Mouse (Mus musculus): ENCODE results near the gene 2900011O08Rik. TPM values are rescaled to one million over a fixed set of nuclear protein-coding genes. Genes with fewer than 3 reads are reported as not detected.

Gene 2900011O08Rik
- polyA plus RNA-seq, 1 experiment from 2014 or later, result 22.4 TPM

DNA sequence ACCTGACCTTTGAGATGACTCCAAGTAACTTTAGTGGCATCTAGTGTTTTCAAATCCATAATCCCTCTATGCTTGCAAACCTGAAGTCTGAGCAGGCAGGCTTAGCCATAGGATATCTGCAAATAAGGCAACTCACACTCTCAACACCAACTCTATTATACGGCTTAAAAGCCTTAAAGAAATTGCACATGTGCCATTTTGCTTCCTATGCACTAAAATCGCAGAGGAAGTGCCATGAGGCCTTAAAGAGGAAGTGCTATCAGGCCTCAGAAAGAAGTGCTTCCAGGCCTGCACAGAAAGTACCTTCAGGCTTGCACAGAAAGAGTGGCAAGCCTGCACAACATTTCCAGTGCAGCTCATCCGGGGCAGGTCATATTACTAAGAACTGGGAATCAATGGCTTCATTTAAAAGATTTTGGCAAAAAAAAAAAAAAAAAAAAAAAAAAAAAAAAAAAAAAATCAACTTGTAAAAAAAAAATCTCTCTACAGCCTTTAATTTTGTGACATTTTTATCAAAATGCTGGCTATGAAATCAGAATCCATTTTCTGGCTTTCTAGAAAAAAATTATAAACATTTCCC is 123.3 kb downstream of the 2900011O08Rik start:
- no peaks in the 10 kb centered on the region for H3K4me1 ChIP-seq (replicated peaks)
- DNase-seq (ENCODE audit: low spot score), result no peak
- 87% methylated on average over 3 of the region's 3 CpGs for WGBS

GRCm38 (mm10) chr16:14110922-14111321 is 124.5 kb downstream of the 2900011O08Rik start:
- Histone ChIP-seq H3K4me1 (replicated peaks) (no peaks in the 10 kb centered on the region), H3K36me3 (peaks cover 76% of the 10 kb centered on the region), H3K27ac (no peak overlapping the region), H3K9me3 (no peaks in the 10 kb centered on the region), H3K27me3 (ENCODE audit: insufficient read depth, poor library complexity, severe bottlenecking) (no peaks in the 10 kb centered on the region), H3K4me3 (no peak overlapping the region)
- no peak for DNase-seq (ENCODE audit: low spot score)
- WGBS, result 91% methylated on average over 2 of the region's 2 CpGs

More for the DNA sequence above, 123.3 kb downstream of the 2900011O08Rik start:
- no peak overlapping the region for H3K4me3 ChIP-seq
- no peaks in the 10 kb centered on the region for H3K27me3 ChIP-seq (ENCODE audit: insufficient read depth, poor library complexity, severe bottlenecking)
- H3K27ac ChIP-seq, result no peak overlapping the region
- H3K9me3 ChIP-seq, result no peaks in the 10 kb centered on the region
- H3K36me3 ChIP-seq, result peaks cover 65% of the 10 kb centered on the region

DNA sequence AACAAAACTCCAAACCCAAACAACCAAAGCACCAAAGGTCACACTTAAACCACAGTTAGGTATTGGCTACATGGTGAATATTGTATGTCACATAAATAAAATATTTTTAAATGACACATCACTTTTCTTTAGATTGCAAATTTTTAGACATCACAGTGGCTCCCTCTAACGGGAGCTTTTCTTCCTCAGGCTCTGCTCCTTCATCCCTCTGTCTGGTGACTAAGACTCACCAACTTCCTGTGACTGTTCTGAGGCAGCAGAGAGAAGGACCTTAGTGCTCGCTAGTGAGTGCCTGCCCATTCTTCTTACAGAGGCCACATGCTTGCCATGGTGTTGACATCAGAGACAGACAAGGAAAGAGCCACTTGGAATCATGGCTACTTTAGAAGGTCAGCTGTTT is 125.7 kb downstream of the 2900011O08Rik start:
- Histone ChIP-seq H3K9me3 (no peaks in the 10 kb centered on the region), H3K27ac (no peak overlapping the region), H3K27me3 (ENCODE audit: insufficient read depth, poor library complexity, severe bottlenecking) (no peaks in the 10 kb centered on the region), H3K36me3 (peaks cover 88% of the 10 kb centered on the region), H3K4me3 (no peak overlapping the region), H3K4me1 (replicated peaks) (no peaks in the 10 kb centered on the region)
- DNase-seq (ENCODE audit: low spot score), result no peak
- WGBS, result 80% methylated on average over 2 of the region's 2 CpGs

GRCm38 (mm10) chr16:14112742-14113141 is 126.3 kb downstream of the 2900011O08Rik start:
- Histone ChIP-seq H3K4me3 (no peak overlapping the region), H3K27me3 (ENCODE audit: insufficient read depth, poor library complexity, severe bottlenecking) (no peaks in the 10 kb centered on the region), H3K36me3 (peaks cover 94% of the 10 kb centered on the region), H3K4me1 (replicated peaks) (no peaks in the 10 kb centered on the region), H3K9me3 (no peaks in the 10 kb centered on the region), H3K27ac (no peak overlapping the region)
- no peak for DNase-seq (ENCODE audit: low spot score)
- 94% methylated on average over 3 of the region's 3 CpGs for WGBS

GRCm38 (mm10) chr16:14117299-14117698 is 130.9 kb downstream of the 2900011O08Rik start:
- peaks cover 89% of the 10 kb centered on the region for H3K36me3 ChIP-seq

DNA sequence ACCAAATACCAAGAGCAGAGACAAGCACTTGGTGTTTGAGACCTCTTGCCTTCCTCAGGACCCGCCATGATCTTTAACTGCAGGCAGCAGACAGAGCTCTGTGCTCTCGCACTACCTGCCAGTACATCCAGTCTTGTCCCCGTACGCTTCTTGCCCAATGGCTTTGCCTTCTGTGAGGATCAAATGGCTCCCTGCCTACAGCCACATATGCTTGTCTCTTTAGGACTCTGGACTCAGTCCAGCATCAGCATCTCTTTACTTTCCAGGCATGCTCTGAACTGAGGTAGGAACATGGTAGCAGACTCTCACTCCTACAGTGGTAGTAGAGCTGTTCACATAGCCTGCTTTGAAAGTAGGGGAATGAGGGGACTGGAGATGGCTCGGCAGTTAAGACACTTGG is 134.5 kb downstream of the 2900011O08Rik start:
- Histone ChIP-seq H3K4me3 (no peak overlapping the region), H3K27me3 (ENCODE audit: insufficient read depth, poor library complexity, severe bottlenecking) (no peaks in the 10 kb centered on the region), H3K27ac (no peak overlapping the region), H3K9me3 (no peaks in the 10 kb centered on the region), H3K4me1 (replicated peaks) (no peaks in the 10 kb centered on the region), H3K36me3 (peaks cover 93% of the 10 kb centered on the region)
- DNase-seq (ENCODE audit: low spot score), result no peak
- WGBS, result 93% methylated on average over 5 of the region's 5 CpGs

More at GRCm38 (mm10) chr16:14117299-14117698, 130.9 kb downstream of the 2900011O08Rik start:
- Histone ChIP-seq H3K4me3 (no peak overlapping the region), H3K4me1 (replicated peaks) (no peaks in the 10 kb centered on the region), H3K9me3 (no peaks in the 10 kb centered on the region), H3K27ac (no peak overlapping the region), H3K27me3 (ENCODE audit: insufficient read depth, poor library complexity, severe bottlenecking) (no peaks in the 10 kb centered on the region)
- 91% methylated on average over 2 of the region's 2 CpGs for WGBS
- DNase-seq (ENCODE audit: low spot score), result no peak

DNA sequence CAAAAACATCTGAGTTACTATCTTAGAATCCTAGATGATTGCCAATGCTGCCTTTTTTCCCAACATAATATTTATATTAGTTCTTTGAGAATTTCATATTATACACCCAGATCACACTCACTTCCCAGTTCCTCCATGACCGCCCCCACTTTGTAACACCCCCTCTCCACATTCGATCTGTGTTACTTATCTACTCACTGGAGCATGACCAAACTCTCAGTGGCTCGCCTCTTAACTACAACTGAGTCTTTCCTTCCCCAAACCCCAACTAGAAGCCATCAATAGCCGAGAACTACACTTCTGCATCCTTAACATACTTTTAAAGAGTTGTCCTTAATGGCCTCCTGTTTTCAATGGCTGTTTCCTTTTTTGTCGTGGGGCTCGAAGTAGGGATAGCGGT is 135.2 kb downstream of the 2900011O08Rik start:
- Histone ChIP-seq H3K4me1 (replicated peaks) (no peaks in the 10 kb centered on the region), H3K27me3 (ENCODE audit: insufficient read depth, poor library complexity, severe bottlenecking) (no peaks in the 10 kb centered on the region), H3K9me3 (no peaks in the 10 kb centered on the region), H3K4me3 (no peak overlapping the region), H3K27ac (no peak overlapping the region), H3K36me3 (peaks cover 93% of the 10 kb centered on the region)
- no peak for DNase-seq (ENCODE audit: low spot score)
- 95% methylated on average over 7 of the region's 7 CpGs for WGBS

DNA sequence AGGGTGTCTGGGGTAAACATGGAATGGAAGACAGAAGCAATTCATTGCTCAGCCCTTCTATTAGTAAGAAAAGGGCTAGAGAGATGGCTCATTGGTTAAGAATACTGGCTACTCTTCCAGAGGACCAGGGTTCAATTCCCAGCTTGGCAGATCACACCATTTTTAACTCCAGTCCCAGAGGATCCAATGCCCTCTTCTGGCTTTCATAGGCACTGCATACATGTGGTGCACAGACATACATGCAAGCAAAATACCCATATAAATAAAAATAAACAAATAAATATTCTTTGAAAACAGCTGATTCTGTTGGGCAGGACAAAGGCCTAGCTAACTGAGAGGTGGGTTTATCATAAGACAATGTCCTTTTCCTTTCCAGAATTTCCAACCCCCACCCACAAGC is 136.2 kb downstream of the 2900011O08Rik start:
- no peak overlapping the region for H3K27ac ChIP-seq
- peaks cover 93% of the 10 kb centered on the region for H3K36me3 ChIP-seq
- H3K4me3 ChIP-seq, result no peak overlapping the region
- H3K27me3 ChIP-seq (ENCODE audit: insufficient read depth, poor library complexity, severe bottlenecking), result no peaks in the 10 kb centered on the region
- no peaks in the 10 kb centered on the region for H3K9me3 ChIP-seq
- no peak for DNase-seq (ENCODE audit: low spot score)
- no peaks in the 10 kb centered on the region for H3K4me1 ChIP-seq (replicated peaks)

DNA sequence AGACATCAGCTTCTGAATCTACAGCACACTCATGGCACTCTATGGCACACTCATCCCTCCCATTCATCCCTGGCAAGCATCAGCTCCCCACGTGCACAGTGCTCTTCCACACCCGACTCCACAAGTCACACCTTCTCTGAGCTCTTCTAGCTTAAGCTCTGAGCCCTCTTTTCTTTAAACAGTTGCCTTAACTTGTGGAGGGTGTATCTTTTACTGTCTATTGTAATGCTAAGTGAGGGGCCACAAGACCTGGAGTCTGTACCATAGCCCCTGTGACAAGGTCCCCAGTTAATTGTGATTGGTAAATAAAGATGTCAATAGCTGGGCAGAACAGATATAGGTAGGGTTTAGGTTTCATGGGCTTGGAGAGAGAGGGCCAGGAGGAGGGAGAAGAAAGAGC is 137.5 kb downstream of the 2900011O08Rik start:
- WGBS, result 77% methylated on average over 2 of the region's 2 CpGs
- no peak for DNase-seq (ENCODE audit: low spot score)
- peaks cover 97% of the 10 kb centered on the region for H3K36me3 ChIP-seq

GRCm38 (mm10) chr16:14124709-14125108 is 138.3 kb downstream of the 2900011O08Rik start:
- no peaks in the 10 kb centered on the region for H3K9me3 ChIP-seq
- H3K4me3 ChIP-seq, result no peak overlapping the region
- H3K36me3 ChIP-seq, result peaks cover 99% of the 10 kb centered on the region
- no peak overlapping the region for H3K27ac ChIP-seq
- H3K27me3 ChIP-seq (ENCODE audit: insufficient read depth, poor library complexity, severe bottlenecking), result no peaks in the 10 kb centered on the region
- DNase-seq (ENCODE audit: low spot score), result no peak
- H3K4me1 ChIP-seq (replicated peaks), result no peaks in the 10 kb centered on the region
- WGBS, result 97% methylated on average over 7 of the region's 7 CpGs

More for the DNA sequence above, 137.5 kb downstream of the 2900011O08Rik start:
- no peak overlapping the region for H3K4me3 ChIP-seq
- H3K9me3 ChIP-seq, result no peaks in the 10 kb centered on the region
- no peaks in the 10 kb centered on the region for H3K4me1 ChIP-seq (replicated peaks)
- no peak overlapping the region for H3K27ac ChIP-seq
- H3K27me3 ChIP-seq (ENCODE audit: insufficient read depth, poor library complexity, severe bottlenecking), result no peaks in the 10 kb centered on the region

DNA sequence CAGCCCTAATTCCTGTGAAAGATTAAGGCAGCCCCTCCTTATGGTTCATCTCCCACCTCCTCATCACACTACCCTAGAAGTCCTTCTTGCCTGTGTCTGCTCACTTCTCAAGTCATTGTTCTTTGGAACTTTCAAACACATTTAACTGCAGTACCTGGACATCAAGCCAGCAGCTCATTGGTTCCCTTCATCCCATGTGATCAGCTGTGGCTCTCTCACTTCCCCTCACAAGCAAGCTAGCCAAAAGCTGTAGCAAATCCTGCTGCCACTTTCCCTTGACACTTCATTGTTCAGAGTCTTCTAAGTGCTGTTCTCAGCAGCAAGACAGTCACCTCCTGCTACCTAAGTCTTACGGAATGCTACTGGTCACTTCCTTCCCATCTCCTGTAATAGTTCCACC is 138.8 kb downstream of the 2900011O08Rik start:
- 98% methylated on average over 1 of the region's 1 CpGs for WGBS
- Histone ChIP-seq H3K4me3 (no peak overlapping the region), H3K27me3 (ENCODE audit: insufficient read depth, poor library complexity, severe bottlenecking) (no peaks in the 10 kb centered on the region), H3K27ac (no peak overlapping the region), H3K4me1 (replicated peaks) (no peaks in the 10 kb centered on the region), H3K9me3 (no peaks in the 10 kb centered on the region), H3K36me3 (peaks cover 100% of the 10 kb centered on the region)
- DNase-seq (ENCODE audit: low spot score), result no peak

DNA sequence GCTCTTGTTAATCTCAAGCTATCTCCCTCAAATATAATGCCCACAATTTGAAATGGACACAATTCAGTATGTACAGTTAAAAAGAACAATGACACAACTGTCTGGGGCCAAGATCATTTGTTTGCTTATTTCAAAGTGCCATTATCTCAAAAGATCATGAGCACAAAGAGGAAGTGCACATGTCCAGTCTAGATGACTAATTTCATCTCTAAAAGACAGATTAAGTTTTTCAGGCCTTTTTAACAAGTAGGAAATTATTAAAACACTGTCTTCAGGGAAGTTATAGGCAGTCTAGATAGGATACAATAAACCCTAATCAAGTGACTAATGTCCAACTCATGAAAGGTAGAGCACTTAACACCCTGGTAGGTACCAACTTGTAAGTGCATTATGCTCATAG is 142.6 kb downstream of the 2900011O08Rik start:
- Histone ChIP-seq H3K4me1 (replicated peaks) (no peaks in the 10 kb centered on the region), H3K36me3 (peaks cover 100% of the 10 kb centered on the region), H3K27me3 (ENCODE audit: insufficient read depth, poor library complexity, severe bottlenecking) (no peaks in the 10 kb centered on the region), H3K9me3 (no peaks in the 10 kb centered on the region), H3K27ac (no peak overlapping the region), H3K4me3 (no peak overlapping the region)
- DNase-seq (ENCODE audit: low spot score), result no peak

- peaks cover 100% of the 10 kb centered on the region for H3K36me3 ChIP-seq
- 94% methylated on average over 7 of the region's 7 CpGs for WGBS
- no peak overlapping the region for H3K4me3 ChIP-seq
- no peak for DNase-seq (ENCODE audit: low spot score)
- H3K27me3 ChIP-seq (ENCODE audit: insufficient read depth, poor library complexity, severe bottlenecking), result no peaks in the 10 kb centered on the region
- no peak overlapping the region for H3K27ac ChIP-seq
- H3K4me1 ChIP-seq (replicated peaks), result no peaks in the 10 kb centered on the region
- H3K9me3 ChIP-seq, result no peaks in the 10 kb centered on the region
Observed at GRCm38 (mm10) chr16:14130796-14131195, 144.4 kb downstream of the 2900011O08Rik start.

DNA sequence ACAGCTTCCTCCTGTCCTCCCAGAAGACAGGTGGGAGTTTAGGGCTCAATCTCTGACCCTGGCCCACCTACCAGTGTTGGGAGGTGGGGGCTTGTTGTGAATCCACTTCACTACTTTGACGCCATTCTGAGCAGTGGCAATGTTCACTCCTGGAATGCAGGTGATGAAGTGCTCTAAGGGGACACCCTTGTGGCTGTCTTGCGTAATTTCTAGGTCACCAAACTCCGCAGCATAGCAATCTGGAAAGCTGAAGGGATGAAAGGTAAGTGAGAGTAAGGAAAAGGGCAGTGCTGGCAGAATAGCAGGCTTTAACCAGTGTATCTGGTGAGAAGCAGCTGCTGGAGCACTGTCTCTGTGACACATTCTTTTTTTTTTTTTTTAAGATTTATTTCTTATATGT is 145.0 kb downstream of the 2900011O08Rik start:
- H3K4me3 ChIP-seq, result no peak overlapping the region
- no peak overlapping the region for H3K27ac ChIP-seq
- no peaks in the 10 kb centered on the region for H3K4me1 ChIP-seq (replicated peaks)
- no peak for DNase-seq (ENCODE audit: low spot score)
- H3K27me3 ChIP-seq (ENCODE audit: insufficient read depth, poor library complexity, severe bottlenecking), result no peaks in the 10 kb centered on the region
- 87% methylated on average over 3 of the region's 3 CpGs for WGBS
- H3K9me3 ChIP-seq, result no peaks in the 10 kb centered on the region
- peaks cover 100% of the 10 kb centered on the region for H3K36me3 ChIP-seq
